Mouse (Mus musculus): ENCODE data around the gene Vps29.
A peak's percentile ranks its signal among the peaks of the same experiment; 100 is the strongest.
"Not testable (repeated sequence)": the region's sequence is repeated elsewhere in the genome, so short reads cannot be mapped to it uniquely, and the experiment has no call there.

The Vps29 gene

DNA sequence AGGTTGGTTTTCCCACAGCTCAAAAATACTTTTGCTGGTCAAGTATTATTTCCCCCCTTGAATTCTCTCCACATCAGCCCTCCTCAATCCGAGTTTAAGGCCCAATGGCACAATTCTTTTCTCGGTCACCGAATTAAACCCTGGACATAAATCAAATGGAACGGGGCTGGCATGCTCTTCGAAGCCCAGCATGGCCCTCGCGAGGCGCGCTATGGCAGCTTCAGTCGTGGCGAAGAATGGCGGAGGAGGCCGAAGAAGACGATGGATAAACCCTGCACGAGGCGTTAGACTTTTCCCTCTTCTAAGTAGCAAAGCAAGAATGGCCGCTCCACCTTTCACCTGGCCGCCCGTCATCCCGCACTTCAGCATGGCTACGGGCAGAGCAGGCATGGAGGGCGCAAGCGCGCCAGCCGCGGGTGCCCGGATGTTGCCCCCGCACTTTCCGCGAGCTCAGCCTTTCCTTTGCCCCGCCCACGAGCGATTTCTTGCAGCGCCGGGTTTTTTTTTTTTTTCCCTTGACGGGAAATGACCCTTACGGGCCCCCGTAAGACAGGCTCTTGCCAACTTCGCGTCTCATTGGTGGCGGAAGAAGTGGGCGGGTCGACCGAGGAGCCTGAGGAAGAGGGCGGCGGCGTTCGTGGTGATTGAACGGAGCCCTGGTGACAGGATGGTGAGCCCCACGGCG, at the start of gene Vps29, which contains the start of gene Rad9b:
Gene Vps29 (plus strand): TSS at position 563 of the 685 bp plus-strand sequence.
Gene Rad9b (minus strand): TSS at position 427 of the 685 bp plus-strand sequence.
- DNase-seq (ENCODE audit: low spot score) = peak; percentile 98

DNA sequence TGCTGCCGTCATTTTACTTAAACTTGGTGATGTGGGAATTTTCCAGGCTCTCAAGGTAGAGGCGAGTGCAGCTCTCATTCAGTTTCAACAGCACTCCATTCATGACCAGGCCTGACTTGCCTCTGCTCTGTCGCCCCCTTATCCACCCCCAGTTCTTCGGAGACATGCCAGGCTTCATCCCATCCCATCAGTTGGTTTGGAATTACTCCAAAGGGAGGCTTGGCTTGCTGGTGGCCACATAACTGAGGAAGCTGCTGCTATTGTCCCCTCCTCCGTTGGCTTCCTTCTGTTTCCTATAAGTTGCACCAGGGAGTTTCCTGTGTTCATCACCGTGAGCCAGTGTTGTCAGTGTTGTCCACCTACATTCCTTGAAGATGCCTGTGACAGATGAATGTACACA, 49.6 kb upstream of the Vps29 start:
- no peak for DNase-seq (ENCODE audit: low spot score)

DNA sequence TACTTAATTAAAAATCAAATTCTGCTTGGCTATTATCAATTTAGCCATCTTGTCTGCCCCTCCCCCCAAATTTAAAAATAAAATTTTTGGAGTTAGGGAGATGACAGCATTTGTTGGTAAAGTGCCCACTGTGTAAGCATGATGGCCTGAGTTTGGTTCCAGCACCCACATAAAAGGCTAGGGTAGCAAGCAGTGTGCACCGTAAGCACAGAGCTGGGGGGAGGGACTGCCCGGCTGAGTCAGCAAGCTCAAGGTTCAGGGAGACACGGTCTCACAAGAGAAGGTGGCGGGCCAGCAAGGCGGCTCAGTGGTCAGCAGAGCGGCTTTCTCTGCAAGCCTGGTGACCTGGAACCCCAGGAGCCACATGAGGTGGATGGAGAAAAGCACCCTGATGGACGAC, 48.7 kb upstream of the Vps29 start:
- DNase-seq (ENCODE audit: low spot score) = peak; percentile 42

DNA sequence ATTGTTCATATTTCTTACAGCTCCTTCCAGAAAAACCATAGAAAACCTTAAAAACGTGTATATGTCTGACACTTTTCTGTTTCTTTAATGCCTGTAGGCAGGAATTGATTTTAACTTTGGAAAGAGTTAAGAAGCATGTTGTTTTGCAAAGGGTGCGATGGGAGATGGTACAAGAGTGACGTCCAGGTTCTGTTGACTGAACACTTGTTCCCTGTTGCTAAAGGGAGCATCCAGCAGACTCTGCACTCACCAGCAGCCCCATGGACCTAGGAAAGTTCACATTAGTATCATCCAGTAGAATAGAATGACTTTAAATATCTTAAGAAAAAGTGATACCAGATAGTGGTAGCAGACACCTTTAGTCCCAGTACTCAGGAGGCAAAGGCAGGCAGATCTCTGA, 47.6 kb upstream of the Vps29 start:
- no peak for DNase-seq (ENCODE audit: low spot score)

DNA sequence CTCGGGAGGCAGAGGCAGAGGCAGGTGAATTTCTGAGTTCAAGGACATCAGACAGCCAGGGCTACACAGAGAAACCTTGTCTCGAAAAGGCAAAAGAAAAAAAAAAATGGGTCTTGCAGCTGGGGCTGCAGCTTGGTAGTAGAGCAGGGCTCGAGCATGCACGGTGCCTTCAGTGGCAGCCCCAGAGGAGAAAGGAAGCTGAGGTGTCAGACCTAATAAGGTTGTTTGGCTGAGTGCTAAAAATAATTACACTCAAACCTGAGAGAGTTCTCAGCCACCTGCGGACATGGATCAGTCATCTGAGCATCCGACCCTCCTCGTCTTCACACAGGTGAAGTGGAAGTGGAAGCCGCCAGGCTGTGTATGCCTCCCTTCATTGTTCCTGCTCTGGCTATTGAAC, 43.5 kb upstream of the Vps29 start:
- no peak for DNase-seq (ENCODE audit: low spot score)

DNA sequence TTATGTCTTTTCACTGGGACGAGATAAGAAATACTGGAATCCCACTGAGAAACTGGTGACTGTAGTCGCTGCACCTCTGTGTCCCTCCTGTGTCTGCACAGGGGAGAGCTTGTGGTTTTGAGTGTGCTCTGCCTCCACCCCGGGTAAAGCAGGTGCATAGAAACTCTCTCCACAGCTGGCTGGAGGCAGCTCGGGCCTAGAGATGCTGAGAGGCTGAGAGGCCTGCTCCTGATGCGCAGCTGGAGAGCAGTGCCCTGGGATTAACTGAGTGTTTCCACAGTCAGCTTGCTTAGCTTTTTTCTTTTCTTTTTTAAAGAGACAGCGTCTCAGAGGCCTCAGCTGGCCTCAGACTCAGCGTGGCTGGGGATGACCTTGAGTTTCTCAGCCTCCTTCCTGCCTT, 42.5 kb upstream of the Vps29 start:
- no peak for DNase-seq (ENCODE audit: low spot score)

DNA sequence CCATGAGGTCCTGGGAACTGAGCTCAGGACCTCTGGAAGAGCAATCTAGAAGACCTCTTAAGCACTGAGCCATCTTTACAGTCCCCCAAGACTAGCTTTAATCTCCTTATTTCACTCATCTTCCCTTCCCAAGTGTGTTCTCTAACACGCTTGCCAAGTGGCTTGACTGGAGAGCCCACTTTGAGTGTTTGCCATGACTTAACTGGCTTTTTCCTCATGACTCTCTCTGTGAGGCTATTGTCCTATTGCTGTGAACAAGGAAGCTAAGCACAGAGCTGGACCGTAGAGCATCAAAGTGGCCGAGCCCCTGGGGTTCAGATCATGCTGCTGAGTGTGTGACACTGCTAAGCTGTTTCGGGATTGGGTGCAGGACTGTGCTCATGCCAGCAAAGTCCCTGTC, 41.8 kb upstream of the Vps29 start:
- DNase-seq (ENCODE audit: low spot score) = no peak

DNA sequence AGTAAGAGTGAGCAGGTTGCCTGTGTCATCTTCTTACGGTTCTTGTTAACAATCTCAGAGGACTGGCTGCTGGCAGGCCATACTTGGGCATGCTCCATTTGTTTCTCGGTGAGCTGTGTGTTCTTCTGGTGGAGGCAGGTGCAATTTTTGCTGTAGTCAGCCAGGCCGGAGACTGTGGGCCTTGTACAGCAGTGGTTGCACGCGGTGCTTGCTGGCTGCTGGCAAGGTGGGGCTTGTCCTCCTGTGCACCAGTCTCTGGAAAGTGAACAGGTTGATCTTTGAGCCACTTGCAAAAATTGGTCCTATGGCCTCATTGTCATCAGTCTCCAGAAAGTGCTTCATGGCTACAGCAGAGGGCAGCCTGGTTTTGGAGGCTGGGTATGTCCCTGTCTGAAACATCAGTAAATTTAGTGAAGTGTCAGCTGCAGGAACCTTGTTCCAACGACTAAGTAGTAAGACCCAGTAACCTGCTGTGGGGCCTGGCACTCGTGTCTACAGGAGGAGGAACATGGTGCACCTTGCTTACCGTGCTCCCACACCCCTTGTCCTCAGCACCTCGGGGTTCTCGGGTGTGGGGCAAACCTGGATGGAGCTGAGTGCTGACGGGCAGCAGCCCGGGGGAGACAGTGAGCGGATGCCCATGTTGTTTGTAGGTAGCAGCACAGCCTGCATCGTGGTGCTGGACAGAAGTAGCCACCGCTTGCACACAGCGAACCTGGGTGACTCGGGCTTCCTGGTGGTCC, 41.1 kb upstream of the Vps29 start:
- DNase-seq (ENCODE audit: low spot score) = no peak

DNA sequence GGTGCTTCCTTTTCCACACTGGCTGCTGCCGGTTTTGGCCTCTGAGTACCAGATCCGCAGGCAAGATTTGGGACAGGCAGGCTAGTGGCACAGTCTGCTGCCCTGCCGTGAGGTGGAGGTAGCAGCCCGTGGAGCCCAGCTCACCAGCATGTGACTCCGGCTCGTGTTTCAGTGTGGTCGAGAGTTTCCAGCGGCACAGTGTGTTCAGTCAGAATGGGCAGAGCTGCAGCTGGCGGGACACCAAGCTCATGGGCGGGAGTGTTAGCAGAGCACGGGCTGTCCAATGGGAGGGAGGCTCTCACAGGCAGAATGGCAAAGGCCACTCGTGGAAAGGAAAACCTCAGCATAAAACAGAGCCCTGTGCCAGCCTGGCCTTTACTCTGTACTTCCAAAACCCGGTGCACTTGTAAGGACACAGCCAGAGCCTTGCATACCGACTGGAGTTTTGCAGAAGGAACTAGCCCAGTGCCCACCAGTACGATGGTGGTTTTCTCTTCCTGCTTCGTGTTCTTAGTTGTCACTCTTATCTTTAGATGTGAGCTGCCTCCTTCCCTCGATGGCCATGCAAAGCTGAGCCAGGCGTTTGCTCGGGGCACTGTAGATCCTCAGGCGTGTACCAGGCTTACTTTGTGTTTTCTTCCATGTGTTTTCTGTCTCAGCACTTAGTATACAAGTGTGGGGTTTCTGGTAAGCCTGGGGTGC, 39.1 kb upstream of the Vps29 start:
- no peak for DNase-seq (ENCODE audit: low spot score)

DNA sequence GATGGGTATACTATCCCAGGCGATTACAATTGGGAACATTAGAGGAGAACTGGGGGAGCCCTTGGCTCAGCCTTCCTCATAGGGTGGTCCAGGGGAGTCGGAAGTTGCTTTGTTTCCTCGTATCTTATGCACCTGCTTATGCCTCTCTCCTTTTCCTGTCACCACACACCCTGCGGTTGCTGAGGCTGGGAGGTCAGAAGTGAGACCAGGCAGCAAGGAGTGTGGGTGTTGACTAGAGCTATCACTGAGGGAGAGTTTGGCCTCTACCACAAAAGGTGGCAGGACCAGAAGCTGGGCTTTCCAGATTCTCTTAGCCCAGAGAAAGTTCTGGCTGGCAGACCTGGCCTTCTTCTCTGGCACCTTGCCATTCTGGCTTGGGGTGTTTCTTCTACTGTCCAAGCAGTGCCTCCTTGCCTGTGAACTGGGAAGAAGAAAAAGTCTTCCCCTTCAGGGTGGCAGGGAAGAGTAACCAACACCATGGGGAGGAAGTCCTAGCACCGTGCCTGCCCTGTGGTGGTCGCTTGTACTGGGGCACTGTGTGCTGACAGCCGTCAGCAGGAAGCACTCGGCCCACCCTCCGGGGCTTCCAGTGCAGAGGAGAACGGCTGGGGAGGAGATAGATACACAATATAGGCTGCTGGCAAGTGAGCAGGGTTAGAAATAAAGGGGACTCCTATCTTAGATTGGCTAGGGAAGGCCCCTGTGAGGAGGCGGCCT, 36.7 kb upstream of the Vps29 start:
- DNase-seq (ENCODE audit: low spot score) = no peak

DNA sequence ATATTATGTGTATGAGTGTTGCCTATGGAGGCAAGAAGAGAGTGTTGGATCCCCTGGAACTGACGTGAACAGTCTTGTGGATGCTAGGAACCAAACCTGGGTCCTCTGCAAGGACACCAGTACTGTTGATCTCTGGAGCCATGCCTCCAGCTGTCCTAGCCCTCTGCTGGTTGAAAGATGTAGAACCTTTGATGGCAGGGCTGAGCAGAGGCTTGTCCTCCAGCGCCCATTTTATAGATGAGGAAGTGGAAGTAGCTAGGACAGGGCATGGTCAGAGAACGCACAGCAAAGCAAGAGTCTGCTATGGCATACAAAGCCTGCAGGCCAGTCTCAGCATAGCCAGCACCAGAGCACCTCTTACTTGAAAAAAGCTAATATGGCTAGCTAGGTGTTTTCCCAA, 36.1 kb upstream of the Vps29 start:
- DNase-seq (ENCODE audit: low spot score) = no peak

DNA sequence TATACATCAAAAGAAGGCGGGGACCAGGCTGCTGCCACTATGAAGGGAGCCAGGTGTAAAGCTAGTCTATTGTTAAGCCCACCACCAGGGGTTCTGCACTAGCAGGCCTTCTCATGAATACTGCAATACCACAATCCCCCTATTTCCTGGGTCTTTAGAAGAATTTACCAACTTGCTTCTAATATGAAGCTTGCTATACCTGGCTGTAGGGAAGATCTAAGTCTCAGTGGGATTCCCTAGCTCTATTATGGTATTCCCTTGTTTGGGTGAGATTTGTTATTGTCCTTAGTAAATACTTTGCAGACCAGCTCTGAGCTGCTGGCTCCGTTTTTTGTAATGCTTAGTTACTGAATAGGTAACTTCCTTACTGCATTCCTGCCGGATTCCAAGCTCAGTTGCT, 35.2 kb upstream of the Vps29 start:
- not testable (repeated sequence) for DNase-seq (ENCODE audit: low spot score)

DNA sequence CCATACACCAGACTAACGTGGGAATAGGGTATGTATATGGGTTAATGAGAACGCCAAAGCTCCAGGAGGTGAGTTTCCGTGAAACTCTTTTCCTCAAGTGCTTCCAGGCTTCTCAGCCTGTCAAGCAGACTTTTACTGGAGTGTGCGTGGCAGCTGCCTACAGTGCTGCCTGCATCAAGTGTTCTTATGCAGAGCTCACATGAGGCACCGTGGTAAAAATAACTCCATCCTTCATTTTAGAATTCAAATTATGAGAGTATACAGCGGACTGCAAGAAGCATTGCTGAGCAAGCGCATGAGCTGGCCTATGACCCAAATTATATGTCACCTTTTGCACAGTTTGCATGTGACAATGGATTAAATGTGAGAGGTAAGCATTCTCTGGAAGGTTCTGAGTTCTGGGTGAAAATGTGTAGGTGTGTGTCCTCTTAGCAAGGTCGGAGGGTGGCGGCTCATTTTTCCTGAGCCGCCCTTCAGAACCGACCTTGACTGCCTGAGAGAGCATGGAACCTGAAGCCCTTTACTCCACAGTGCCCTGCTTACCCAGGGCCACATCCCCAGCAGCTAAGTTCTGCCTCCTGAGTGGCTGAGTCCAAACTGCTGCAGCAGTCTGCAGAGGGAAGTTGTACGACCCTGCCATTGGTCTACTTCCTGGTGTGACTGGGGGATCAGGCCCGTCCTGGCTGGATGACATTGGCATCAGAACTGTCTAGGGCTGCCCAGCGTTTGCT, 34.5 kb upstream of the Vps29 start:
- no peak for DNase-seq (ENCODE audit: low spot score)

DNA sequence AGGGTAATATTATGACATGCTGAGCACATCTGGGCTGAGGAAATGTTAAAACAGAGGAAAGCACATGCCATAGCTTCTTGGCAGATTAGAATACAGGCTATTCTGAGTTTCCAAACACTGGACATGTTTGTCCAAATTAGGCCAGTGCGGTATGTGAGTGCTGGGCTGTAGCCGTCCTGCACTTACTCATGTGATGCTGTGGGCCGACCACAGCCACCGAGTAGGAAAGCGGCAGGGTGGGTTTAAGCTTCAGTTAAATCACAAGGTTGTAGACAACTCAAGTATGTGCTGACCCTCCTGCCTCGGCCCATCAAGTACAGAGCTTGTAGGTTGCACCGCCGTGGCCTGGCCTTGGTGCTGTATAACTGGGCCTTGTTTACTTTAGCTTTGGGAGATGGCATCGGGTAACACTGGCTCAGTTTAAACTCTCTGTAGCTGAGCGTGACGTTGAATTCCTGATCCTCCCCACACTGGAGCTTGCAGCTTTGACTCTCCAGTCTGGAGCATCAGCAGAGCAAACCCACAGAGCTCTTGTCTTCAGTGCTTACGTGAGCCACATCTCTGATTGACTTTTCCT, 33.9 kb upstream of the Vps29 start:
- no peak for DNase-seq (ENCODE audit: low spot score)

DNA sequence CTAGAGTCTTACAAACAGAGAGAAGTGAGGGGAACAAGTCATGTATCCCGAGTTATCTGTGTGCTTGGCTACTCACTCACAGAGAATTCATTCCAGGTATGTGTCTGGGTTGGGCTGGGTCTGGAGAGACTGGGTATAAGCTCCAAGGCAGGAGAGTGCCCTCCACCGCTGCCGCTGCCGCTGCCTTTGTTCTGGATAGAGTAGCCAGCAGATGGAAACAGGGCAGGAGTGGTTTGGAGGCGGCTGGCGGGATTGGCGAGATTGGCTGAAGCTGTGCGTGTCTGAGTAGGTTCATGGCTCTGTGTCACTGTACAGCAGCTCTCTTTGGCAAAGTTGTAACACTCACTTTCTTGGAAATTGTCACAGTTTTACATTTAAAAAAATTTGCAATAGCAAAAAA, 30.6 kb upstream of the Vps29 start:
- DNase-seq (ENCODE audit: low spot score) = no peak

DNA sequence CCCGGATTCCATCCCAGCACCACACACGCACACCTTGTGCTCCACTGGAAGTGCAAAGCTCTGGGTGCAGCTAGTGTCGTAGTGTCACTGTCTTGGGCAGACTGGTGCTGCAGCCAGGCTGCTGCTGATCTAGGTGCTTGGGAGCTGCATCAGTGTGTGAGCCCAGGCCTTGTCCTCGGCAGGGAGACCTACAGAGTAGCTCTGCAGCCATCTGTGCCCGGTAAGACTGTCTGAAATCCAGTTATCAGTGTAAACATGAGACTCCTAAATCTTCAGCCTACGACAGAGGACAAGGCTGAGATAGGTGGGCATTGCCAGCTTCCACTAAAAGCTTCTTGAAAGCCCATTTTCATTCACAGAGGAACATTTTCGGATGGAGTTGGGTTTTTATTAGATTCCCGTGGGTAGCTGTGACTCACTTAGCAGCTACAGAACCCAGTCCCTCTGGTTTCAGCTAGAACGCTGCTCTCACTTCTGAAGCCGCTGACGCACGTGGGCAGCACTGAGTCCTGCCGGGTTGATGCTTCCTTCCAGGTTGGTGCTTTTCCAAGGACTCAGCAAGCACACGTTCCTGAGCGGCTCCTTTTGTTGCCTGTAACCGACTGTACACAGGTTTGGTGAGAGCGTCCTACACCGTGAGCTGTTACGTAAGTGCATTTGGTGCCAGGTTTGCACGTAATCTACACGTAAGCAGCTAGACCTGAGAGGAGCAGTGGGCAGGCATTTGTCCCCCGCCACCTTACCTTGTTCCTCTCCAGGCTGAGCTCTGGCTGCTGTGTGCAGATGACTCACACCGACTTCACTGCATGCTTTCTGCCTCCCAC, 29.3 kb upstream of the Vps29 start:
- DNase-seq (ENCODE audit: low spot score) = no peak

DNA sequence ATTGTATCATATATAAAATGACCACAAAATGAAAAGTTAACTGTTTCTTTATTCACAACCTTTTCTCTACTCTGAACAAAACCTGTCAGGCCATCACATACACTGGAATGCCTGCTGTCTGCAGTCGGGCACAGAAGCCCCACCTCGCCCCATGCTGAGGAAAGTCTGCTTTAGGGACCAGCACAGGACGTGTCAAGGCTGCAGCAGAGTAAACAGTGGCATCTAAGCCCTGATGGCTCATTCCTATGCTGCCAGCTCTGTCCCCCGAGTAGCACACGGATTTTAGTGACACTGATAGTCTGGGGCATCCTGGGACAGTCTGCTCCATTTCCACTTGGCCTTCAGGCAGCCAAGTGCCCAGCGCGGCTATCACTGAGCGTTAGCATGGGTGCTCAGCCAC, 28.7 kb upstream of the Vps29 start:
- no peak for DNase-seq (ENCODE audit: low spot score)

DNA sequence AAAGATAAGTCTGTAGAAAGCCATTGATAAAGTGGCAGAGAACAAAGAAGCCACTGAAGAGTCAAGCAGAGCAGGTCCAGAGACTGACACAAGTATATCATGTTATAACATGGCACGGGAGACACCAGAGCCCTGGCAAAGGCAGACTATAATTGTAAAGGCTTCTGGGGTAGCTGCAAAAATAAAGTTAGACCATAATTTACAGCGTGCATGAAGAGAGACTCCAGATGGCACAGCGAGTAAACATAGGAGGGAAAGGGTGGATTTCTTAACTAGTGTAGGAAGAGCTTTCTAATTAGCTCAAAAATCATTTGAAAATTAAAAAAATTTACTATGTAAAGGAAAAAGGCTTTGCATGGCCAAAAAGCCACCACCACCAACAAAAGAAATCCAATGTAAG, 26.9 kb upstream of the Vps29 start:
- DNase-seq (ENCODE audit: low spot score) = no peak

DNA sequence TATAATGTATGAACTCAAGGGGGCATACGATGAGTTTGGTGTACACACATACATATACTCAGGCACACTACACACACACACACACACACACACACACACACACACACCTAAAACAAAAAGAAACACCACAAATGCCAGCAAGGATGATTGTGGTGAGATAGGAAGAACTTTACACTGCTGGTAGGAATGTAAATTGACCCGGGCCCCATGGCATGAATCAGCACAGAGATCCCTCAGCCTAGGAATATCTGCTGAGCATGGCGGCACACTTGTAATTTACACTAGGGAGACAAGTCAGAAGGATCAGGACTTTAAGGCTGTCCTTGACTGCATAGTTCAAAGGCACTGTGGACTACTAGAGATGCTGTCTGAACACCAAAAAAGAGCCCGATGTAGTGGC, 23.9 kb upstream of the Vps29 start:
- DNase-seq (ENCODE audit: low spot score) = no peak

DNA sequence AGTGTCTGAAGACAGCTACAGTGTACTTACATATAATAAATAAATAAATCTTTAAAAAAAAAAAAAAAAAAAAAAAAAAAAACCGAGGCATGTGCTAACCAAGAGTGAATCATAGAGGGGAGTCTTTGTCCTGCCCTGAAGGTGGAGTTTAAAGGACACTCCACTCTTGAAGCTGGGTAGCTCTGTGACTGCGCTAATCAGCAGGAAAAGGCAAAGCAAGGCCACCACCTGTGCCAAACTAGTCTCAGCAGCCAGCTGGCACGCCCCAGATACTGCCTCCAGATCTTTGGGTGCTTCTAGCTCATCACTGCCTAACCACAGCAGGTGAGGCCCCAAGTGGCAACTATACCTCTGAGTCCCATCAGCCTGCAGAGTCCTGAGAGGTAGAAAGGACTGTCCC, 19.5 kb upstream of the Vps29 start:
- no peak for DNase-seq (ENCODE audit: low spot score)

All from yolk sac, embryonic 10.5 days (tissue).